Mouse (Mus musculus) ZHBTc4 (cell line): ENCODE measurements around the gene F2r.

ENCODE experiments used
- DNase-seq: peaks from one replicate; pipeline ENCODE4 v3.0.0-alpha.2; 2011; ENCODE audit warnings: low read depth, low spot score

F2r gene

GRCm38 (mm10) chr13:95595921-95596320, 22.4 kb downstream of the F2r start:
- no peak for DNase-seq

GRCm38 (mm10) chr13:95595411-95595810, 22.9 kb downstream of the F2r start:
- no peak for DNase-seq

DNA sequence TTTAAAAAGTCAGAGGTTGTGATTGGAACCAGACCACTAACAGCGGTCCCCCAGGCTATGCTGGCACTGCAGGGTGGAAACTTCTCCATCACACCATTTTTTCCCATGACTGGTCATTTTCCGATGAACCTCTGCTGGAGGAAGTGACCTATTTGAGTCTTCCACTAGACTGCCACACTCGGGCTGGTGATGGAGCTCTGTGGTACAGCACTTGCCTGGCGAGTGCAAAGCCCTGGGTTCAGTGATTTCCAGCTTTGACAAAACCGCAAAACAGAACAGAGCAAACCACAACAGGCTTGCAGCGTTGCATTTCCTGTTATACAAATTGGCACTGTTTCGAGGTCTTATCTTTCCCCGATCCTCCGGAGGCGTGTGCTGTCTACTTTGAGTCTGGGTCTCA, 25.4 kb downstream of the F2r start:
- DNase-seq = no peak

- DNase-seq = no peak
These were observed 26.7 kb downstream of the F2r start for GRCm38 (mm10) chr13:95591606-95592005.

DNA sequence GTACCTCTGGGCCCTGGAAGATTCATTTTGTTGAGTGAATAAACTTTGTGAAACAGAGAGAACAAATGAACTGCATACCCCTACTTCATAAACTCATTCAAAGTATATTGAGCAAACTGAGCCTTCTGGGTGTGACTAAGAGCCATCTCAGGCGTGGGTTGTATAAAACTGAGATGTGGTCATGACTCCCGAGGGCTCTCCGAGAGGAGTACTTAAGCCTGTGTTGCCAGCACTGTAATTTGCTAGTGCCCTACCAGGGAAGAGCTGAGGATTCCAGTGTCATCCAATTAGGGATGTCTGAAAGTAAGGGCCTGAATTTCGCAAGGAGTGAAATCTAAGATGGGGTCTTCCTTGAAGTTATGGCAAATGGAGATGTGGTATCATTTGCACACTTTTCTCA, 30.7 kb downstream of the F2r start:
- no peak for DNase-seq

DNA sequence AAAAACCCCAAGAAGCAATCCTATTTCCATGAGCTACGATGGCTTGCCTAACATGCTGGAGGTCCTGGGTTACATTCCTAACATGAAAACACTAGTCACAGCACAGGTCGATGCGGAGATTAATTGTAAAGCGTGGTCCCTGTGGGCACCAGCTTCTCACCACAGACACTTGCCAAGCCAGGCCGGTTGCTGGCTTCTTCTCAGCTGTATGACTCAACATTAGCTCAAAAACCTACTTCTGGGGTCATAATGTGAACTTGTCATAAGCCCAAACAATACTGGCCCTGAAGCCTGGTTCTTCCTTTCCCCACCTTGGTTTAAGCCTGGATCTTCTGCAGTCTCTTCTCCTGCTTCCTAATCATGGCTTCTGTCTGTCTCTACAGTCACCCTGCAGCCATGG, 33.4 kb downstream of the F2r start:
- no peak for DNase-seq

DNA sequence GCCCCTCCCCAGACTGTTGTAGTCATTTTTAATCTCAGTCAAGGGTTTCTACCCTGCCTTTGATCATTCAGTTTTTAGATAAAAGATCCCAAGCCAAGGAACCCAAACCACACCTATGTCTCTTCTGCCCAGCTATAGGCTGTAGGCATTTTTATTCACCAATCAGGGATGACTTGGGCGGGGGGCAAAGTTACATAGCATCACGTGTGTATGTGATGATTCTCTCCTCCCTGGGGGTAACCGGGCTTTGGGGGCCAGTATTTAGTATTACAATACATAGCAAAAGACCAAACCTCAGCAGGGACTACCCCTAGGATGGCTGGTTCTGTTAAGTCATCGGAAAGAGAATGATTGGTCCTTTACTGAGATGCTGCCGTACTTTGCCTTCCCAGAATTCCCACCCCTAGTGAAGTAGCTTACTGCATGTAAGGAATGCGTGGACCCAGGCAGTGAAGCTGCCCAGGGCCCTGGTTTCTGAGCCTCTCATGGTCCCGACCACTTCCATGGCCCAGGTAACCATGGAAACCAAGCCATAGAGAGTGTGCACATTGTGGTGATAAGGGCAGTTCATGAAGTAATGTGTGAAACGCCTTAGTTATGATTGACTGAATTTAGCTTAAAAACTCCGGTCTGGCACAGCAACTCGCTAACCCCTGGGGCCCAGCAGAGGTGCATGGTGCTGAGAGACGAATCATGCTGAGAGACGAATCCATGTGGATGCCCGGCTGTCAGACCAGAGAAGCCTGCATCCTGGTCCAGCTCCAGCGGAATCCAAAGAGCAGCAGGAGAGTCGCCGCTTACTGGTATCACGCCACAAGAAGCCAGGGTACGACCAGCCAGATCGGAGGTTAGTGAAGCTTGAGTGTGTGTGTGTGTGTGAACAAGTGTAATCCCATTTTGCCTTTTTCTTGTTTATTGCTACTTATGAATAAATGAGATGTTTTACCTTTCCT, 34.8 kb downstream of the F2r start:
- peak; percentile 57 for DNase-seq

GRCm38 (mm10) chr13:95581850-95582249, 36.4 kb downstream of the F2r start:
- peak; percentile 53 for DNase-seq

GRCm38 (mm10) chr13:95578016-95578697, 40.1 kb downstream of the F2r start:
- DNase-seq = no peak

GRCm38 (mm10) chr13:95570877-95571276, 47.4 kb downstream of the F2r start:
- no peak for DNase-seq

- DNase-seq = peak; percentile 88
These were observed 49.0 kb downstream of the F2r start for GRCm38 (mm10) chr13:95569326-95569725.

GRCm38 (mm10) chr13:95568336-95568735, 50.0 kb downstream of the F2r start:
- DNase-seq = no peak

DNA sequence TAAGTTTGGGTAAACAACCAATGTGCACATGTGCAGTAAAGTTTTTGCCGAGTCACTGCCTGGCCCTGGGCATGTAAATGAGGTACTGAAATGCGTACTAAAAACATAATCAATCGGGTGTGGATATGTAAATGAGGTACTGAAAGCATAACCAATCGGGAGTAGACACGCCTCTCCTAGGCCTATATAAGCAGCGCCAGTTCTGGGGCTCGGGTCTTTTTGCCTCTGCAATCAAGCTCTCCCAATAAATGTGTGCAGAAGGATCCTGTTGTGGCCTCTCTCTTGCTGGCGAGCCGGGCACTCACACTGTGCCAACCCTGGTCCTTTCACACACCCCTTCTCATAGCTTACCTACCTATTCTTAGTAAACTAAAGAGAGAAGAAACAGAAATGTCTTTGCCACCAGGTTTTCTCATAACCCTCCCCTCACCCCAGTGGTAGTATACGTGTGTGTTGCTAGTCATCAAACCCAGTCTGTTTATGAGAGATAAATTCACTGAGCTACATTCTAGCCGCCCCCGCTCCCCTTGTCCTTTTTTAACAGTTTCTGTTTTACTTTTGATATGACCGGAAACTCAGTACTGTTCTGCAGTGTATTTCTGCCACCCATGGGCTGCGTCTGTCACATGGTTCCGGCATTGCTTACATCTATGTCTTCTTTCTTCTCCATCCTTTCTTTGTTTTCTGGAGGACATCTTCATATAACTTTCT, 51.3 kb downstream of the F2r start:
- no peak for DNase-seq

DNA sequence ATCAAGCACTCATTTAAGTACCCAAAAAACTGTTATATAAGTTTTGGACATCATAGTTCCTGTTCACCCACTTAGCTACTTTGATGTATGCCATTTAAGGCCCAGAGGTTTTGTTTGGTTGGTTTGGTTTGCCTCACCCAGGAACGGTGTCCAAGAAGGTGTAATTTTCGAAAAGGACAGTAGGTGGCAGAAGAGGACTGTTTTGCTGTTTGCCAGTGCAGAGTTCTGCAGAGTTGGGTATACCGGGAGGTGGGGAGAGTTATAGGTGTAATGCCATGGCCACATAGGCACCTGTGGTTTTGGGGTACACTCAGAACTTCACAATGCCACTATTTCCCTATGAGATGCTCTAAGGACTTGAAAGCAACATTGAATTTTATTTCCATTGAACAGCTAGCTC, 54.6 kb downstream of the F2r start:
- peak; percentile 82 for DNase-seq

DNA sequence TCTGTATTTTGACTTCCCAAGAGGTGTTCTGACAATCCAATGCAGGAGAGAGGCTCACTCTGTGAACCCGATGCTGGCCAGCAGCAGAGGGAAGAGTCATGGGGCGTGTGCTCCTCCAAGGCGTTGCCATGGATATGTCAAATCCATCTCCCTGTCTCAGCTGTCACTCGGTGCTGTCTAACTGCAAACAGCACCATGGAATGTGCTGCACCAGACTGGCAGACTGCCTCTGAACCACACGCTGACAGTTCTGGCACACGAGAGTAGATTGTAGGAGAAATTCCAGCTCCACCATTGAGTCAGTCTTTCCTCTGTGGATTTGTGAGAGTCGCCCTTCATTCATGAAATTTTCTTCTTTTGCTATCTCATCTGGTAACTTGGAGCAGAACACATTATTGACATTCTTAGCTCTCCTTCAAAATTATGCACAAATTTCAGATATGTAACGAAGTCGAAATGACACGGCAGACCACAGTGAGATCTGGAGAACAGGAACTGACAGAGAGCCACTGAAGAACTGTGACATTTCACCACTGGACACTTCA, 55.1 kb downstream of the F2r start:
- DNase-seq = no peak

DNA sequence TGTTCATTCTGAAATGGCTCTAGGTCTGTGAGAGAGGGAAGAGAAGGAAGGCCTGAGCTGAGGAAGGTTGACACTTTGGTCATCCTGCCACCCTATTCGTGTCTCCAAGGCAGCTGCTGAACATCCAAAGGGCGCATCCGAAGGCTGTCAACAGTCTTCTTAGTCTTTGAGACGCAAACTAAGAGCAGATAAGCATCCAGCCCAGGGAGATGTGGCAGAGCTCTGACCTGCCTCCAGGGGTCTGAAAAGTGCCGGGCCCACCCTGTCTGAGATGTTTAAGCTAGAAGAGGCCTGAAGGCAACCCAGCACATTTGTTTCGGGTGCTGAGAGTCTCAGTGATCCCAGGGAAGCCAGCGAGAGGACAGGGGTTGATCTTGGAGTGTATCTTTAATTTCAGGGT, 61.0 kb downstream of the F2r start:
- DNase-seq = no peak

GRCm38 (mm10) chr13:95553885-95554492, 64.3 kb downstream of the F2r start:
- no peak for DNase-seq
